Mouse (Mus musculus): Measurements from ENCODE around the gene Ccdc57.

GRCm38 (mm10) chr11:120951731-120952730 is 19.4 kb upstream of the Ccdc57 start:
- TF ChIP-seq CTCF (IDR thresholded peaks at IDR 0.05; ENCODE audit: insufficient read depth, low read length) (no peak), POLR2A (IDR thresholded peaks at IDR 0.05; ENCODE audit: borderline replicate concordance, extremely low read depth, low read depth, low read length) (no peak)

Data from lung, adult 2 months (tissue).